In genomic region chr4:132067938-132068235, GRCm38 (mm10) we compare ENCODE assay signal across 18 mouse cellular contexts. TPM values are rescaled to one million over a fixed set of nuclear protein-coding genes. Genes with fewer than 3 reads are reported as not detected.
A peak's percentile ranks its signal among the peaks of the same experiment; 100 is the strongest.
DNase-seq lines count a peak whose midpoint lies in the region; ATAC-seq and TF ChIP-seq lines count a peak whose summit lies in the region.
"Had no signal": no experiment of that assay in that cellular context is flagged by ENCODE, and none has a peak within 500 bp of the region (broad histone marks: within the 10 kb centered on the region; RNA-seq: fewer than 3 reads in every experiment).

No protein-coding gene starts in this region.

- WGBS in kidney, adult 2 months, result 31% methylated on average over 2 of the region's 2 CpGs

- no peaks in the 10 kb centered on the region; the same call in 1 of the 2 replicates for H3K36me3 ChIP-seq in kidney, adult 2 months (ENCODE audit: control insufficient read depth, insufficient read depth, low read length)
- H3K36me3 ChIP-seq: hindbrain, embryonic 15.5 days; midbrain, embryonic 15.5 days had no signal

- peak; percentile 84; the same call in 1 of the 2 replicates for ATAC-seq in cerebellum, adult (ENCODE audit: insufficient number of reproducible peaks, low FRiP score, low TSS enrichment)
- ATAC-seq: intestine, postnatal 0 days; midbrain, embryonic 15.5 days had no signal

- TF ChIP-seq CTCF in kidney, adult 2 months (conservative IDR thresholded peaks at IDR 0.05; ENCODE audit: insufficient read depth, insufficient read length, low read depth, low read length), result no peak

- peaks cover 77% of the 10 kb centered on the region for H3K4me1 ChIP-seq in kidney, adult 2 months (ENCODE audit: control insufficient read depth, insufficient read depth, low read length)

- TF ChIP-seq POLR2A in kidney, adult 2 months (IDR thresholded peaks at IDR 0.05; ENCODE audit: low read depth, low read length), result no peak

- no peak overlapping the region for H3K4me3 ChIP-seq in kidney, adult 2 months (ENCODE audit: insufficient read depth, low read depth, low read length)
- H3K4me3 ChIP-seq: hindbrain, embryonic 15.5 days; midbrain, embryonic 15.5 days had no signal

- no peaks in the 10 kb centered on the region for H3K27me3 ChIP-seq in kidney, adult 2 months (replicated peaks; ENCODE audit: control insufficient read depth, insufficient read depth, low read length)
- H3K27me3 ChIP-seq: midbrain, embryonic 15.5 days had no signal

- peak overlapping the region; percentile 91 for H3K27ac ChIP-seq in kidney, adult 2 months (ENCODE audit: insufficient read depth, low read depth, low read length)
- H3K27ac ChIP-seq: hindbrain, embryonic 15.5 days; macrophage; midbrain, embryonic 15.5 days had no signal

- DNase-seq in cerebellum, postnatal 4 days (ENCODE audit: low spot score in 2 of 2), result no peak
- DNase-seq in kidney, adult 2 months, result no peak
- no peak for DNase-seq in kidney, adult 11 months
- peak; percentile 68 to 69 for DNase-seq in cerebellum, postnatal 36 days
- no peak for DNase-seq in spleen, postnatal 36 days (ENCODE audit: low spot score in 2 of 2)
- DNase-seq in right cerebral cortex, postnatal 36 days (ENCODE audit: low spot score in 2 of 2), result no peak
- no peak for DNase-seq in urinary bladder, postnatal 25 days (ENCODE audit: low spot score)
- DNase-seq: adrenal gland, postnatal 10 days; gastrocnemius, postnatal 25 days; kidney, postnatal 25 days; layer of hippocampus, adult 9-11 months; lung, adult 2 months; right cerebral cortex, adult 18-20 months had no signal

RNA-seq across cellular contexts. Expression of gene Gm10300, which starts 6.6 kb away (rescaled TPM):
- polyA plus RNA-seq in kidney, adult 2 months (2012; rRNA removed), result 0.09 and 0.27 TPM in 2 replicates
- polyA plus RNA-seq: hindbrain, embryonic 15.5 days; midbrain, embryonic 15.5 days had no signal

RNA-seq across cellular contexts. Expression of gene Epb41, which starts 7.2 kb away (rescaled TPM):
- polyA plus RNA-seq in kidney, adult 2 months (2012; rRNA removed), result 69.8 and 73.8 TPM in 2 replicates

Comparison
In these comparisons a context has a peak if more than half of its experiments do, and no peak if none do; other contexts are left out.
1. DNase-seq: peak in cerebellum, postnatal 36 days (2 of 2); none in cerebellum, postnatal 4 days (0 of 2), kidney, adult 2 months (single experiment), kidney, adult 11 months (single experiment), spleen, postnatal 36 days (0 of 2), right cerebral cortex, postnatal 36 days (0 of 2) and urinary bladder, postnatal 25 days (single experiment).